Mouse (Mus musculus) forebrain, embryonic 12.5 days (tissue): ENCODE measurements around the gene Nectin2. TPM values are rescaled to one million over a fixed set of nuclear protein-coding genes. Genes with fewer than 3 reads are reported as not detected.

ENCODE experiments used
- ATAC-seq: fragments of 200-750 bp; cut with Nextera tagmentation; 2 replicates; pipeline ENCODE4 v1.8.0; 2017; ENCODE audit warnings: moderate TSS enrichment; ENCODE audit not compliant: low FRiP score
- H3K27ac ChIP-seq: fragments of 300-500 bp; sonication (generic); 2 replicates; pipeline ENCODE4 v1.5.1; 2016; ENCODE audit warnings: mild to moderate bottlenecking
- H3K27me3 ChIP-seq: fragments of 300-500 bp; sonication (generic); 2 replicates; pipeline ENCODE4 v1.6.1; 2016; ENCODE audit warnings: mild to moderate bottlenecking
- H3K36me3 ChIP-seq: fragments of 300-500 bp; sonication (generic); replicated peaks from 2 replicates; pipeline ENCODE4 v1.6.1; 2016; ENCODE audit warnings: mild to moderate bottlenecking
- H3K4me1 ChIP-seq: fragments of 300-500 bp; sonication (generic); 2 replicates; pipeline ENCODE4 v1.6.1; 2016
- H3K4me2 ChIP-seq: fragments of 300-500 bp; sonication (generic); 2 replicates; pipeline ENCODE4 v1.6.1; 2016; ENCODE audit warnings: mild to moderate bottlenecking, moderate library complexity
- H3K4me3 ChIP-seq: fragments of 300-500 bp; sonication (generic); replicated peaks from 2 replicates; pipeline ENCODE4 v1.5.1; 2016; ENCODE audit warnings: mild to moderate bottlenecking
- H3K9ac ChIP-seq: fragments of 300-500 bp; sonication (generic); 2 replicates; pipeline ENCODE4 v1.6.1; 2016; ENCODE audit warnings: mild to moderate bottlenecking
- H3K9me3 ChIP-seq: fragments of 300-500 bp; sonication (generic); 2 replicates; pipeline ENCODE4 v1.6.1; 2016
- WGBS: fragments of 180-500 bp; shearing (Covaris S2); methylation state at CpG from one replicate; pipeline ENCODE4 v1.1.7; 2016; 5-methylcytosine and 5-hydroxymethylcytosine counted together
- polyA plus RNA-seq: library from polyadenylated mRNA; unstranded; fragments of >200 nt; fragmentation: Nextera tagmentation; extraction: Ambion mirVana; gene quantifications from 2 replicates; pipeline ENCODE4 v1.2.1, GENCODE M21; 2016

Gene Nectin2
- polyA plus RNA-seq, 1 experiment from 2014 or later, result 47.3 TPM

- H3K9ac ChIP-seq, result peak overlapping the region; percentile 80
- peaks cover 8% of the 10 kb centered on the region for H3K36me3 ChIP-seq
- H3K27ac ChIP-seq, result peak overlapping the region; percentile 79
- peak overlapping the region; percentile 74 for H3K4me3 ChIP-seq
- WGBS, result under 1% methylated on average over 32 of the region's 32 CpGs
- H3K4me2 ChIP-seq, result peak overlapping the region; percentile 89
- peak; percentile 21 for ATAC-seq
- H3K4me1 ChIP-seq, result peaks cover 36% of the 10 kb centered on the region
- H3K9me3 ChIP-seq, result no peaks in the 10 kb centered on the region
- H3K27me3 ChIP-seq, result no peaks in the 10 kb centered on the region
Measured at GRCm38 (mm10) chr7:19748219-19749195, 1.8 kb downstream of the Nectin2 start.

GRCm38 (mm10) chr7:19747420-19748218 is 2.7 kb downstream of the Nectin2 start:
- WGBS, result 2% methylated on average over 25 of the region's 25 CpGs
- Histone ChIP-seq H3K4me3 (peak overlapping the region; percentile 74), H3K27me3 (no peaks in the 10 kb centered on the region), H3K9ac (peak overlapping the region; percentile 80), H3K9me3 (no peaks in the 10 kb centered on the region), H3K4me2 (peak overlapping the region; percentile 89), H3K36me3 (peaks cover 11% of the 10 kb centered on the region), H3K27ac (no peak overlapping the region), H3K4me1 (peaks cover 36% of the 10 kb centered on the region)
- ATAC-seq, result no peak

- no peaks in the 10 kb centered on the region for H3K27me3 ChIP-seq
- H3K9ac ChIP-seq, result peak overlapping the region; percentile 27; the same call in 1 of the 2 replicates
- 30% methylated on average over 6 of the region's 6 CpGs for WGBS
- H3K27ac ChIP-seq, result no peak overlapping the region
- H3K4me3 ChIP-seq, result 0 out of 2 replicates have a peak overlapping the region, but pooled peaks have one; percentile 8
- ATAC-seq, result no peak
- peaks cover 11% of the 10 kb centered on the region for H3K36me3 ChIP-seq
- H3K4me2 ChIP-seq, result peak overlapping the region; percentile 89
- no peaks in the 10 kb centered on the region for H3K9me3 ChIP-seq
- peaks cover 42% of the 10 kb centered on the region for H3K4me1 ChIP-seq
Measured at GRCm38 (mm10) chr7:19746426-19747201, 3.7 kb downstream of the Nectin2 start.

DNA sequence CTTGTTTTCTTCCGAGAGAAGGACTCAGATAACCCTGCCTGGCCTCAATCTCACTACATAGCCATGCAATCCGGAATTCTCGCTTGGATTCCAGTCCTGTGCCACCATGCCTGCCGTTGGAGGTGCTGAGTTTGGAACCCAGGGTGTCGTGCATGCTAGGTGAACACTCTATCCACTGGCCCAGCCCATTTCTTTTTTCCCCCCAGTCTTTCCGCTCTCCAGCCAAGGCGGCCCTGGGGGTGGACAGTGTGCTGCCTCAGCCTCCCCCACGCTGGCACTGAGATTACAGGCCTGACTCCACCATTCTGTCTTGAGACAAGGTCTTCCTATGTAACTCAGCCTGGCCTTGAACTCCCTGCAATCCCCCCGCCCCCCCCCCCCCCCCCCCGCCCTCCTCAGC is 4.3 kb downstream of the Nectin2 start:
- Histone ChIP-seq H3K4me1 (peaks cover 46% of the 10 kb centered on the region), H3K4me2 (no peak overlapping the region), H3K9me3 (no peaks in the 10 kb centered on the region), H3K36me3 (peaks cover 11% of the 10 kb centered on the region), H3K9ac (no peak overlapping the region), H3K4me3 (no peak overlapping the region), H3K27ac (no peak overlapping the region), H3K27me3 (no peaks in the 10 kb centered on the region)
- 86% methylated on average over 8 of the region's 10 CpGs for WGBS
- ATAC-seq, result no peak

DNA sequence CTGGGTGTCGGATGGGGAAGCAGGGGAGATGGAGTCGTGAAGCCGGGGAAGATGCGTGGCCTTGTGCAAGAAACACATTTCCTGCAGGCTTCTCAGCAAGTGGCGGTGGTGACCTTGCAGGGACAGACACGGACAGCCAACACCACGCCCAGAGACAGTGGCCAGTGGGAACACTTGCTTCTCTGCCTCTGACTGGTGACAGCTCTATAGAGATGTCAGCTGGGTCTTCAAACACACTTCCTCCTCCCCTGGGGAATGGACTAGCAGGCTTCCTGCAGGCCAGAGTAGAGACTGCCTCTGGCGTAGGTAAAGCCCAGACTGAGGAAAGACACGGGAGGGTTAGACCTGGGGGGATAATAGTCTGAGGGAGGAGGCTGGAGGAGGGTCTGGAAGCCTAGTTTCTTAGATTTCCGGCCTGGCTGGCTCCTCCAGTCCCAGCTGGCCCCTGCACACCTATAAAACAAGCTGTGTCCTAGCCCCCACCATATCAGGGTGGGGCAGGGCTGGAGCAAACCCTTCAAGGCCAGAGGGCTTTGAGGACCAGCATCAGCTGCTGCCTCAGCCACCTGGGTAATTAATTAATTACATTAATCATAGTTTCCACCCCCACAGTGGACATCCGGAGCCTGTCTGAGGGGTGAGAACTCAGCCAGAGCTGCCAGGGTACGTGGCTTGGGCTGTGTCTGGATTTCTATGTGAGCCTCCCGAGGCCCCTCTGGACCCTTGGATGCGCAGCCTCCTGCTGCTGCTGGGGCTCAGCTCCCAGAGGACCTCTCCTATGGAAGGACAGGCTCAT is 5.5 kb downstream of the Nectin2 start:
- peaks cover 39% of the 10 kb centered on the region for H3K4me1 ChIP-seq
- 80% methylated on average over 14 of the region's 14 CpGs for WGBS
- H3K36me3 ChIP-seq, result peaks cover 18% of the 10 kb centered on the region

GRCm38 (mm10) chr7:19743791-19744190 is 6.5 kb downstream of the Nectin2 start:
- Histone ChIP-seq H3K36me3 (peaks cover 18% of the 10 kb centered on the region), H3K27me3 (no peaks in the 10 kb centered on the region), H3K9ac (no peak overlapping the region), H3K4me3 (no peak overlapping the region), H3K4me1 (peaks cover 39% of the 10 kb centered on the region), H3K9me3 (no peaks in the 10 kb centered on the region), H3K27ac (no peak overlapping the region), H3K4me2 (no peak overlapping the region)
- 88% methylated on average over 6 of the region's 6 CpGs for WGBS
- no peak for ATAC-seq

More for the DNA sequence above, 5.5 kb downstream of the Nectin2 start:
- no peak for ATAC-seq
- Histone ChIP-seq H3K27me3 (no peaks in the 10 kb centered on the region), H3K9ac (no peak overlapping the region), H3K4me3 (no peak overlapping the region), H3K9me3 (no peaks in the 10 kb centered on the region), H3K27ac (no peak overlapping the region), H3K4me2 (no peak overlapping the region)

DNA sequence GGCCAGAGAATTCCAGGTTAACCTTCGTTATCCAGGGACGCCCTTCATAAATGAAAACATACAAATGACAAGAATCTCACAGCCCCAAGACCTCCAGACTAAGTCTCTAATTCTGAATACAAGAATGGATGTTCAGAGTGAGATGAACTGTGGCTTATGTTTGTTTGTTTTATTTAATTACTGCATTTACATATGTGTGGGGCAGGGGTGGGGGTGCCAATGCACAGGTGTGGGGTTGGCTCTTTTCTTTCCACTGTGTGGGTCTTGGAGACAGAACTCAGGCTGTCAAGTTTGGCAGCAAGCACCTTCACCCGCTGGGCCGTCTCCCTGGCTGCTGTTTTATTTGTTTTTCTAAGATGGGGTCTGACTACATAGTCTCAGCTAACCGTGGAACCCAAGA is 7.8 kb downstream of the Nectin2 start:
- Histone ChIP-seq H3K4me3 (no peak overlapping the region), H3K9me3 (no peaks in the 10 kb centered on the region), H3K36me3 (peaks cover 25% of the 10 kb centered on the region), H3K9ac (no peak overlapping the region), H3K4me2 (no peak overlapping the region), H3K4me1 (peaks cover 26% of the 10 kb centered on the region), H3K27me3 (no peaks in the 10 kb centered on the region), H3K27ac (no peak overlapping the region)
- ATAC-seq, result no peak
- WGBS, result 67% methylated on average over 5 of the region's 5 CpGs

- Histone ChIP-seq H3K36me3 (peaks cover 34% of the 10 kb centered on the region), H3K4me3 (no peak overlapping the region)
- 18% methylated on average over 8 of the region's 8 CpGs for WGBS
Measured at GRCm38 (mm10) chr7:19741329-19742031, 8.8 kb downstream of the Nectin2 start.

GRCm38 (mm10) chr7:19740269-19740668 is 10.0 kb downstream of the Nectin2 start:
- Histone ChIP-seq H3K27me3 (no peaks in the 10 kb centered on the region), H3K4me3 (no peak overlapping the region), H3K4me1 (peaks cover 13% of the 10 kb centered on the region; the same call in 1 of the 2 replicates), H3K4me2 (no peak overlapping the region), H3K36me3 (peaks cover 39% of the 10 kb centered on the region), H3K9me3 (no peaks in the 10 kb centered on the region), H3K9ac (no peak overlapping the region), H3K27ac (no peak overlapping the region)
- ATAC-seq, result no peak
- 94% methylated on average over 11 of the region's 11 CpGs for WGBS

More at GRCm38 (mm10) chr7:19741329-19742031, 8.8 kb downstream of the Nectin2 start:
- peaks cover 16% of the 10 kb centered on the region for H3K4me1 ChIP-seq
- H3K27ac ChIP-seq, result no peak overlapping the region
- 0 out of 2 replicates have a peak, but pooled peaks have one; percentile 24 for ATAC-seq
- no peak overlapping the region for H3K4me2 ChIP-seq
- H3K9ac ChIP-seq, result no peak overlapping the region
- no peaks in the 10 kb centered on the region for H3K27me3 ChIP-seq
- H3K9me3 ChIP-seq, result no peaks in the 10 kb centered on the region

DNA sequence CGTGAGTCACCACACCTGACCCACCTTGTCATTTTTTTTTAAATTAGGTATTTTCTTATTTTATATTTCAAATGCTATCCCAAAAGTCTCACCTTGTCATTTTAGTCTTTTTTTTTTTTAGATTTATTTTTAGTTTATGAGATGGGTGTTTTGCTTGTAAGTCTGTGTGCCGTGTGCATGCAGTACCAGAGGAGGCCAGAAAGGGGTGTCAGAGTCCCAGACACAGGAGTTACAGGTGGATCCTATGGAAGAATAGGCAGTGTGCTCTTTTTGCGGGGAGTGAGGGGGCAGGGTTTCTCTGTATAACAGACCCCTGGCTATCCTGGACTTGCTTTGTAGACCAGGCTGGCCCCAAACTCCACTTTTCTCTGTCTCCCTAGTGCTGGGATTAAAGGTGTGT is 11.5 kb downstream of the Nectin2 start:
- ATAC-seq, result no peak
- H3K9ac ChIP-seq, result no peak overlapping the region
- H3K4me1 ChIP-seq, result peaks cover 10% of the 10 kb centered on the region; the same call in 1 of the 2 replicates
- no peak overlapping the region for H3K27ac ChIP-seq
- no peaks in the 10 kb centered on the region for H3K9me3 ChIP-seq
- 94% methylated on average over 3 of the region's 3 CpGs for WGBS
- no peak overlapping the region for H3K4me2 ChIP-seq
- peaks cover 40% of the 10 kb centered on the region for H3K36me3 ChIP-seq
- H3K4me3 ChIP-seq, result no peak overlapping the region
- H3K27me3 ChIP-seq, result no peaks in the 10 kb centered on the region
